Mouse (Mus musculus) 3T3-L1 (cell line): ENCODE measurements at regions not wholly inside any gene's neighbourhood (a gene's known extent, or its start where the extent isn't known, plus 50 kb on each side); places are given as distances from the start of the nearest gene placed in this dataset.

Experiments used
- DNase-seq: peaks from one replicate; pipeline ENCODE4 v3.0.0-alpha.2; 2015; ENCODE audit warnings: low read depth, low spot score

DNA sequence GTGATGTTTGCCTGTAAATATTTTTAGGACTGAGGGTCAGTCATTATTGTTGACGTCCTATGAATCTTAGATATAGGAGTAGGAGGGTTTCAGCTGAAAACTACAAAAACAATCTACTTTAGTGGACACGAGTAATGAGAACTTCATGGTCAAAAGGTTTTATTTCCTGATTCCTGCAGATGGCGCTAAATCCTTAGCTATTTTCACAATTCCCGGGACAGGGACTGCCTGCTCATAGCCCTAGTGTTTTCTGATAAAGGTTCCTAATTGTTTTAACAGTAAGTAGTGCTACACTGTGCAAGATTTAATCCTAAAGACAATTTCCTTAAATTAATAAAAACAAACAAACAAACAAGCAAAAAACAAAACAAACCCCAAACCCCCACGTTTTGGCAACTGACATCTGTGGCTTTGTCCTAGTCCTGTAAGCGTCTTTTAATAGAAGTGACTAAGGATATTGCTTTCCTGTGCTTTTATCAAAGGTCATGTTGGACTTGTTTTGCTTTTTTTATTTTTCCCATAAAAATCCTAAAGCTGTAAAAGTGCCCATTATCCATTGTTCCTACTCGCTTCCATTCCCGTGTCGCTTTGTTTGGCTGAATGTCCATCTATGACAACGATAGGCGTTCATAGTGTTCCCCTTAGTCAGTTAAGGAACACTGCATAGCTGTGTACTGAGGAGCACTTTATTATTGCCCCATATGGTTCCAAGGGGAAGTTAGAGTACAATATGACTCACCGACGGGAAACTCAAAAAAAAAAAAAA lies 53.5 kb upstream of the Akr1e1 start:
- peak; percentile 89 for DNase-seq
